Mouse (Mus musculus) bone marrow, adult 2 months (tissue): ENCODE measurements around the gene Nt5e. TPM values are rescaled to one million over a fixed set of nuclear protein-coding genes. Genes with fewer than 3 reads are reported as not detected.

Experiments
- H3K27ac ChIP-seq: fragments of 200-500 bp; 2 replicates; pipeline ENCODE4 v1.5.1; 2012; ENCODE audit warnings: low read depth, mild to moderate bottlenecking, control low read depth, inconsistent platforms, low read length; ENCODE audit not compliant: control insufficient read depth, poor library complexity, insufficient read depth
- H3K4me1 ChIP-seq: fragments of 200-500 bp; 2 replicates; pipeline ENCODE4 v1.6.1; 2011; ENCODE audit warnings: low read length; ENCODE audit not compliant: control insufficient read depth, insufficient read depth
- H3K4me3 ChIP-seq: fragments of 200-500 bp; replicated peaks from 2 replicates; pipeline ENCODE3; 2011; ENCODE audit warnings: mild to moderate bottlenecking, low read depth, low read length, control low read depth; ENCODE audit not compliant: control insufficient read depth
- CTCF ChIP-seq: fragments of 200-500 bp; IDR thresholded peaks from 2 replicates; pipeline ENCODE4 v1.5.1; 2011; ENCODE audit warnings: low read length, control low read depth; ENCODE audit not compliant: control insufficient read depth, insufficient read depth
- POLR2A ChIP-seq: fragments of 200-500 bp; IDR thresholded peaks from 2 replicates; pipeline ENCODE4 v1.6.1; 2011; ENCODE audit warnings: low read depth, mild to moderate bottlenecking, control low read depth, low read length, borderline replicate concordance; ENCODE audit not compliant: control insufficient read depth
- WGBS: fragments of 180-500 bp; shearing (Covaris S2); methylation state at CpG from one replicate; pipeline ENCODE4 v1.1.7; 2018; 5-methylcytosine and 5-hydroxymethylcytosine counted together
- polyA plus RNA-seq: library from polyadenylated mRNA; stranded (reverse); fragments of >200 nt; gene quantifications from 2 replicates; pipeline ENCODE4 v1.2.4, GENCODE M21; 2011; ENCODE audit warnings: low replicate concordance; ENCODE audit not compliant: missing spikeins, insufficient read depth, insufficient read length

Gene Nt5e
- polyA plus RNA-seq, 1 experiment: 1.8 TPM

DNA sequence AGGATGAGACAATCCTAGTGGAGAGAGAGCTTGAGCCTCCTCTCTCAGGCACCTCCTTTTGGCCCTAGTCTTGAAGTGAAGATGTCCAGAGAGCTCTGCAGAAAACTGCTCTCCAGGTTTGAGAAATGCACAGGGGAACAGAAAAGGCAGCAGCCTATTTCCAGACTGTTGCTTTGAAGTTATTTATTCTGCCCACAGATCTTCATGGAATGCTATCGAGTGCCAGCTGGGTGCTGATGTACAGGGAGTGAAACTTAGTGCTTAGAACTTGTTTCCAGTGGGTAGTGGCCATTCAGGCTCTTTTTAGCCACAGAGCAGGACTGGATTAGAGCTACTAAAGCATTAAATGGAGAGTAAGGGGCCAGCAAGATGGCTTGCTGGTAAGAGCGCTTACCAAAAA lies 8.8 kb downstream of the Nt5e start:
- Histone ChIP-seq H3K4me3 (no peak overlapping the region), H3K4me1 (no peaks in the 10 kb centered on the region), H3K27ac (no peak overlapping the region)
- WGBS: 74% methylated on average over 1 of the region's 2 CpGs
- no peak for TF ChIP-seq CTCF
- TF ChIP-seq POLR2A: no peak

DNA sequence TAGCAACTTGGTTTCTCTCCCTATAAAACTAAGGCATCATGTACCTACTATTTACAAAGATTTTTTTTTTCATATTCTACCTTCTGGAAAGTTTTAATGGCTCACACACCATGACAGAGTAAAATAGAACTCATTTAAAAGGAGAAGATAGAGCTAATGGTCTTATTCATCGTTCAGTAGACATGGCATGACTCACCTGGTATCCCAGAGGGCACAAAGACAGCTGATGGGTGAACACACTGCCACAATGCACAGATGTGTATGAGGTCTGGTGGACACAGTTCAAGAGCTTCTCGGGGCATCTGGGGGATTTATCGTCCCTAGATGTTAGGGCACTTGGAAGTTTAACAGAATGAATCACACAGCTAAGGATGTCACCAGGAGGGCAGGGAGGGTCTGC lies 13.8 kb downstream of the Nt5e start:
- H3K27ac ChIP-seq: no peak overlapping the region
- H3K4me3 ChIP-seq: no peak overlapping the region
- TF ChIP-seq CTCF (no peak), POLR2A (no peak)
- H3K4me1 ChIP-seq: no peaks in the 10 kb centered on the region
- WGBS: 80% methylated on average over 3 of the region's 3 CpGs

DNA sequence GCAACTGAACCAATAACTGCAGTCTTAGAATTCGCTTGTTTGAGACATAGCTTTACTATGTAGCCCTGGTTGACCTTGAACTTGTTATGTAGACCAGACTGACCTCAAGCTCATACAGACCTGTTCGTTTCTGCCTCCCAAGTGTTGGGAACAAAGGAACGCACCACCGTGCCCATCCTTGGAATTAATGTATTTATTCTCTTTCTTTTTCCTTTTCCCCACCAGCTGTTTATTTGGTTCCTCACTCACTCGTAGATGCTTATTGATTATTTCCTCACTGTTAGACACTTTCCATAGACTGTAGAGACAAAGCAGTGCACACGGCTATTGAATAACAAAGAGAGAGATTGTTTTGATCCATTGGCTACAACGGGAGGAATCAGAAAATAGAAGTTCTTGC lies 15.2 kb downstream of the Nt5e start:
- TF ChIP-seq CTCF (no peak), POLR2A (no peak)
- Histone ChIP-seq H3K4me1 (peaks cover under 1% of the 10 kb centered on the region; the same call in 1 of the 2 replicates), H3K4me3 (no peak overlapping the region), H3K27ac (no peak overlapping the region)
- WGBS: 75% methylated on average over 7 of the region's 7 CpGs

DNA sequence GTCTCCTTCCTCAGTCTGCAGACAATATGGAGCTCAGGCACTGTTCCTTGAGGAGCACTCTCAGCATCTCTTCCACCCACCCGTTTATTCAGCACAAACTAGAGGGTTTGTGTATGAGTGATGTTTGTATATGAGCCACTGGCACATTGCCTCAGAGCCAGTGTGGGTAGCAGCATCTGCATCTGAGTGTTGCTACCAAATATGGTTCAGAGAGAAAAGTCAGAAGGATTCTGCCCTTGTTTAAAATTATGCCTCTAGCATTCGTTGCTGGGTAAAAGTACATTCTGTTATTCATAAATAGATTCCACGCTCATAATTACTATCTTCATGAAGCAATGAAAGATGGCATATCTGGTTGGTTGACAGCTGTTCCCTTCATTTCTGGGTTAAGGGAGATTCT lies 15.7 kb downstream of the Nt5e start:
- Histone ChIP-seq H3K4me3 (no peak overlapping the region), H3K4me1 (peaks cover 3% of the 10 kb centered on the region), H3K27ac (no peak overlapping the region)
- WGBS: 81% methylated on average over 3 of the region's 3 CpGs
- TF ChIP-seq CTCF (no peak), POLR2A (no peak)

DNA sequence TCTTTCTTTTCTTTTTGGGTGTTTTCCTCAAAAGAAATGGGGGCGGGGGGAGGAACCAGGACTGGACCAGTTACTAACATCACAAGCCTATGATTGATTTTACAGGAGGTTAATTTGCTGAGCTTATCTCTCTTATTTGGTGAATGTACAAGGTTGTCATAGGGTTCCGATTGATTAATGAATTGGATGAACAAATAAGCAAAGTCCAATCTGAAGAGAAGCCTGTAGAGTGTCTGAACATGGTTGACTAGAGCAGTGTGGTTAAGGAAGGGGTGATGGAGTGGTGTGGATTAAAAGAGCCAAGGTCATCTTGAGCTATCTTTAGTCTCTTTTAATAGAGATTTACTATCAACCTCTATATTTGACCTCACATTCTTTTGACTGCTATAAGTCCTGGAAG lies 17.4 kb downstream of the Nt5e start:
- peaks cover 3% of the 10 kb centered on the region for H3K4me1 ChIP-seq
- H3K27ac ChIP-seq: no peak overlapping the region
- WGBS: 85% methylated on average over 2 of the region's 2 CpGs
- no peak overlapping the region for H3K4me3 ChIP-seq
- TF ChIP-seq CTCF (no peak), POLR2A (no peak)

DNA sequence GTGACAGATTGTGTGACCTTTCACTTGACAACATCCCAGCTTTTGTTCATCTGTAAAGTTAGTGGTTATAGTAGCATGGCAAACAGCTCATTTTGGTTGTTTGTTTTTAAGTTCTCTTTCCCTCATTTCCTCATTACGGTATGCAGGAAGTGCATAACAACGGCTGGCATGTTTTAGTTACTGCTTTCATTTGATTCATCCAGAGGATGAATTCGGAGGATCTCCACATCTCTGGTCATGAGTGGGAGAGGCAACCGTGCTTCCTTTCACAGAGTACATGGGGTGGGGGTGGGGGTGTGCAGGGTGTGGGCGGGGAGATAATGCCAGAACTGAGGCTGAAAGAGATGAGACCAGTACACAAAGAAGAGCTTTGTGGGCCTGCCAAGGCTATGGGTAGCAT lies 19.9 kb downstream of the Nt5e start:
- 19% methylated on average over 5 of the region's 5 CpGs for WGBS
- TF ChIP-seq POLR2A (no peak), CTCF (no peak)
- Histone ChIP-seq H3K4me3 (no peak overlapping the region), H3K4me1 (peaks cover 7% of the 10 kb centered on the region), H3K27ac (no peak overlapping the region)

DNA sequence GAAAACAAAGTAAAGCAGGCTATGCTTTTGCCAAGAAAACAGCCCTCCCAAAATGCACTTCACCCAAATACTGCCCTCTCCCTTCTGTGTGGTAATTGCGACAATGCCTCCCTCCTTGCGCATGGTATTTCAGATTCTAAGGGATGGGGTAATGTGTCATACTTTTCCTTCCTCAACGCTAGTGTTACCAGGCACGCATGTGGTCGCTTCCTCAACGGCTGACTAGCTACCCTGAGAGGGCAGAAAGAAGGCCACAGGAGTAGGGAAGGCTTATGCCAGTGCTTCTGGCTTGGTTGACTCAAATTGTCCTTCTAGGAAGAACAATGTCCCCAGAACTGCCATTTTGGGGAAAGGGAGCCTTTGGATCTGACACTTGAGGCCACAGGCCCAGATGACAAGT lies 21.6 kb downstream of the Nt5e start:
- Histone ChIP-seq H3K4me3 (no peak overlapping the region), H3K4me1 (peaks cover 8% of the 10 kb centered on the region), H3K27ac (peak overlapping the region; percentile 31; the same call in 1 of the 2 replicates)
- 10% methylated on average over 6 of the region's 6 CpGs for WGBS
- TF ChIP-seq POLR2A (no peak), CTCF (no peak)

DNA sequence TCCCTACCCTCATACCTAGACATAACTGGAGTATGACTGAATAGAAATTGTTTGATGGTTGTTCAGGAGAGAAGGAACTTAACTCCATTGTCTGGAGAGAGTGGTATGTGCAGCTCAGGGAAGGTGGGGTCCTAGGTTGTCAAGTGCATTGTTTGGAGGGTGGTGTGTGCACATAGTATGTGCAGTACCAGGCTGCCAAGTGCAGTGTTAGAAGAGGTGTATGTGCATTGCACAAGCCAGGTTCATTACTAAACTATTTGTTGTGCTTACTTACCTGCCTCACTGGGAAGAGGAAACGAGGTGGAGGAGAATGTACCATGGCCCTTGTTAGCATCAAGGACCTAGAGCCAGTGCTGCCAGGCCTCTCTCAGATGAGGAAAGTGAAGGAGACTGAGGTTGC lies 23.3 kb downstream of the Nt5e start:
- 49% methylated on average over 1 of the region's 1 CpGs for WGBS
- H3K27ac ChIP-seq: no peak overlapping the region
- H3K4me1 ChIP-seq: peaks cover 8% of the 10 kb centered on the region

DNA sequence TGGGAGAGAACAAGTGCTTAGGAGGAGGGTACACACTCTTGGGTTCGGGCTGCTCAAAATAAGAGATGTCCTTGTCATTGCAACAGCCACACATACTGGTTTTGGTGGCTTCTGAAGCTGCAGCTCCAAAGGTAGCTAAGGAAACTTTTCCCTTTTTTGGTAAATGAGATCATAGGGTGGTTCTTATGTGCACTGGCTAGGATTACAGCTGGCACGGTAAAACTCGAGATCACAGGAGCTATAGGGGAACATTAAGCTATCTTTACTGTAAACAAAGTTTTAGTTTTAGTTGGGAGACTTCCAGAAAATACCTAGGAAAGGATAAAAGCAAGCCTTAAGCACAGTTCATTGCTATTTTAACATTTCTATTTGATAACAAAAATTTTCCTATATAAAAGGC lies 24.2 kb downstream of the Nt5e start:
- Histone ChIP-seq H3K4me1 (peaks cover 8% of the 10 kb centered on the region), H3K4me3 (no peak overlapping the region), H3K27ac (no peak overlapping the region)
- TF ChIP-seq POLR2A (no peak), CTCF (no peak)
- WGBS: 57% methylated on average over 3 of the region's 3 CpGs

More for the DNA sequence above, 23.3 kb downstream of the Nt5e start:
- H3K4me3 ChIP-seq: no peak overlapping the region
- TF ChIP-seq POLR2A (no peak), CTCF (no peak)
